Mouse (Mus musculus) CH12.LX (cell line): ENCODE measurements around the gene Inpp5d. TPM values are rescaled to one million over a fixed set of nuclear protein-coding genes. Genes with fewer than 3 reads are reported as not detected.

Experiments used
- DNase-seq: peaks from one replicate; pipeline ENCODE4 v3.0.0-alpha.2; 2013; ENCODE audit errors: extremely low read depth
- H3K27ac ChIP-seq: 2 replicates; pipeline ENCODE4 v1.5.1; 2012; ENCODE audit warnings: low read depth, mild to moderate bottlenecking, control low read depth, moderate library complexity; ENCODE audit not compliant: insufficient read depth
- H3K27me3 ChIP-seq: replicated peaks from 2 replicates; pipeline ENCODE3; 2012; ENCODE audit warnings: inconsistent platforms
- H3K36me3 ChIP-seq, 2 experiments: replicated peaks in 1 of 2; 2 replicates each; pipeline versions ENCODE3 to v1.6.1; 2012; ENCODE audit warnings: inconsistent platforms in 1 of 2, low read length in 1 of 2, mild to moderate bottlenecking in 1 of 2, mixed read lengths in 1 of 2, moderate library complexity in 1 of 2; ENCODE audit not compliant: control insufficient read depth in 1 of 2, insufficient read depth in 1 of 2
- H3K4me1 ChIP-seq, 2 experiments: 2 replicates each; pipeline ENCODE4 v1.6.1; 2012; ENCODE audit warnings: inconsistent platforms in 1 of 2, moderate library complexity in 1 of 2; ENCODE audit not compliant: insufficient read depth in 2 of 2, control insufficient read depth in 1 of 2
- H3K4me2 ChIP-seq: 2 replicates; pipeline ENCODE4 v1.6.1; 2012; ENCODE audit warnings: low read depth, mild to moderate bottlenecking, control low read depth; ENCODE audit not compliant: poor library complexity, insufficient read depth, severe bottlenecking
- H3K4me3 ChIP-seq, 3 experiments: fragments of 150-350 bp in 1 of 3; sonication (generic) in 1 of 3; replicated peaks in 1 of 3; 2 replicates each; pipeline versions ENCODE3 to v1.5.1; 2011 to 2012; ENCODE audit warnings: low read depth in 2 of 3, low read length in 2 of 3, mild to moderate bottlenecking in 2 of 3, moderate library complexity in 2 of 3, control low read depth in 1 of 3, improper control_type of control experiment in 1 of 3, inconsistent platforms in 1 of 3, mixed read lengths in 1 of 3; ENCODE audit not compliant: poor library complexity in 1 of 3
- H3K79me2 ChIP-seq: replicated peaks from 2 replicates; pipeline ENCODE4 v1.6.1; 2012; ENCODE audit warnings: mild to moderate bottlenecking, moderate library complexity; ENCODE audit not compliant: control insufficient read depth, poor library complexity, insufficient read depth, severe bottlenecking; ENCODE audit errors: extremely low read depth
- H3K9ac ChIP-seq: 2 replicates; pipeline ENCODE4 v1.6.1; 2012; ENCODE audit warnings: low read depth, mild to moderate bottlenecking, control low read depth, moderate library complexity; ENCODE audit not compliant: insufficient read depth
- H3K9me3 ChIP-seq: replicated peaks from 2 replicates; pipeline ENCODE3; 2012; ENCODE audit warnings: low read length, inconsistent platforms, mixed read lengths
- BHLHE40 ChIP-seq: IDR thresholded peaks from 2 replicates; pipeline ENCODE4 v1.6.1; 2011; ENCODE audit warnings: mild to moderate bottlenecking, low read depth, low read length, improper control_type of control experiment
- CHD1 ChIP-seq: IDR thresholded peaks from 2 replicates; pipeline ENCODE4 v1.6.1; 2012; ENCODE audit warnings: low read depth, low read length, improper control_type of control experiment, inconsistent platforms
- E2F4 ChIP-seq: IDR thresholded peaks from 2 replicates; pipeline ENCODE4 v1.6.1; 2011; ENCODE audit warnings: low read depth, low read length, improper control_type of control experiment; ENCODE audit not compliant: insufficient replicate concordance
- ELF1 ChIP-seq: IDR thresholded peaks from 2 replicates; pipeline ENCODE4 v1.6.1; 2014; ENCODE audit warnings: low read depth, mild to moderate bottlenecking, inconsistent platforms, low read length, improper control_type of control experiment
- EP300 ChIP-seq: IDR thresholded peaks from 2 replicates; pipeline ENCODE4 v1.6.1; 2011; ENCODE audit warnings: low read length, improper control_type of control experiment
- ETS1 ChIP-seq: conservative IDR thresholded peaks from 2 replicates; pipeline ENCODE4 v1.6.1; 2012; ENCODE audit warnings: low read depth, mild to moderate bottlenecking, inconsistent platforms, low read length, improper control_type of control experiment, moderate library complexity
- IRF4 ChIP-seq: IDR thresholded peaks from 2 replicates; pipeline ENCODE4 v1.6.1; 2014; ENCODE audit warnings: low read depth, mild to moderate bottlenecking, inconsistent platforms, low read length, improper control_type of control experiment
- JUN ChIP-seq: IDR thresholded peaks from 2 replicates; pipeline ENCODE4 v1.6.1; 2011; ENCODE audit warnings: low read depth, mild to moderate bottlenecking, low read length, improper control_type of control experiment, moderate library complexity; ENCODE audit not compliant: insufficient read depth
- JUND ChIP-seq: conservative IDR thresholded peaks from 2 replicates; pipeline ENCODE4 v1.6.1; 2011; ENCODE audit warnings: low read depth, low read length, improper control_type of control experiment
- MAFK ChIP-seq: IDR thresholded peaks from 2 replicates; pipeline ENCODE4 v1.6.1; 2011; ENCODE audit warnings: low read length, improper control_type of control experiment; ENCODE audit not compliant: insufficient replicate concordance
- MEF2A ChIP-seq: IDR thresholded peaks from 2 replicates; pipeline ENCODE4 v1.6.1; 2014; ENCODE audit warnings: low read depth, mild to moderate bottlenecking, inconsistent platforms, low read length, improper control_type of control experiment, borderline replicate concordance
- MYC ChIP-seq: IDR thresholded peaks from 2 replicates; pipeline ENCODE4 v1.6.1; 2011; ENCODE audit warnings: low read depth, mild to moderate bottlenecking, improper control_type of control experiment, low read length
- PAX5 ChIP-seq: IDR thresholded peaks from 2 replicates; pipeline ENCODE4 v1.6.1; 2012; ENCODE audit warnings: low read length, inconsistent platforms, mixed read lengths
- POLR2A ChIP-seq: IDR thresholded peaks from 2 replicates; pipeline ENCODE4 v1.6.1; 2011; ENCODE audit warnings: low read depth, mild to moderate bottlenecking, improper control_type of control experiment, low read length
- POLR2AphosphoS2 ChIP-seq: IDR thresholded peaks from 2 replicates; pipeline ENCODE4 v1.6.1; 2011; ENCODE audit warnings: low read depth, low read length, improper control_type of control experiment
- RAD21 ChIP-seq: IDR thresholded peaks from 2 replicates; pipeline ENCODE4 v1.6.1; 2011; ENCODE audit warnings: low read depth, mild to moderate bottlenecking, low read length, improper control_type of control experiment, moderate library complexity
- SIN3A ChIP-seq: IDR thresholded peaks from 2 replicates; pipeline ENCODE4 v1.6.1; 2012; ENCODE audit warnings: low read length, improper control_type of control experiment, inconsistent platforms
- TBP ChIP-seq: conservative IDR thresholded peaks from 2 replicates; pipeline ENCODE4 v1.6.1; 2011; ENCODE audit warnings: low read depth, low read length, improper control_type of control experiment
- TCF12 ChIP-seq: IDR thresholded peaks from 2 replicates; pipeline ENCODE4 v1.6.1; 2014; ENCODE audit warnings: low read depth, mild to moderate bottlenecking, inconsistent platforms, low read length, improper control_type of control experiment
- ZC3H11A ChIP-seq: IDR thresholded peaks from 2 replicates; pipeline ENCODE4 v1.6.1; 2012; ENCODE audit warnings: low read depth, mild to moderate bottlenecking, inconsistent platforms, low read length, improper control_type of control experiment
- ZKSCAN1 ChIP-seq: IDR thresholded peaks from 2 replicates; pipeline ENCODE4 v1.6.1; 2012; ENCODE audit warnings: low read depth, inconsistent platforms, low read length, improper control_type of control experiment, borderline replicate concordance
- ZMIZ1 ChIP-seq: IDR thresholded peaks from 2 replicates; pipeline ENCODE4 v1.6.1; 2012; ENCODE audit warnings: low read depth, mild to moderate bottlenecking, inconsistent platforms, low read length, improper control_type of control experiment
- dilution Hi-C: fragments of 300-500 bp; cut with MboI; formaldehyde crosslinking; loops from 2 replicates; pipeline ENCODE4 v1.14.3; 2020; ENCODE audit warnings: low sequenced_read_pairs; ENCODE audit not compliant: extremely low pct_unique_long_range_greater_than_20kb, extremely low pct_ligation_motif_present
- in situ Hi-C: fragments of 300-500 bp; cut with MboI; formaldehyde crosslinking; loops from 3 replicates; pipeline ENCODE4 v1.14.3; 2019; ENCODE audit warnings: low sequenced_read_pairs, low pct_ligation_motif_present, low pct_unique_long_range_greater_than_20kb, mixed read lengths
- polyA plus RNA-seq: library from polyadenylated mRNA; unstranded; fragments of >175 nt; gene quantifications from 2 replicates; pipeline ENCODE4 v1.2.1, GENCODE M21; 2012; ENCODE audit warnings: low read depth; ENCODE audit not compliant: insufficient read length
- total RNA-seq, 2 experiments: library from RNA; depleted of rRNA; stranded (reverse); fragments of 300-350 nt in 1 of 2; fragments of >200 nt in 1 of 2; gene quantifications; 2 replicates each; pipeline ENCODE4 v1.2.3; 2012 to 2014

The Inpp5d gene
- total and polyA plus RNA-seq, 3 experiments: 97.1 to 109 (median 106) TPM

- Histone ChIP-seq H3K36me3 (peaks cover 21 to 67% of the 10 kb centered on the region in 2 experiments), H3K4me2 (no peak overlapping the region)
- DNase-seq: no peak
- TF ChIP-seq JUND (no peak), ETS1 (no peak), TCF12 (no peak), SIN3A (0 out of 2 replicates have a peak, but pooled peaks have one; percentile 1), CHD1 (no peak), POLR2AphosphoS2 (no peak), BHLHE40 (peak; percentile 37; the same call in 1 of the 2 replicates), RAD21 (no peak), MAFK (no peak), ZMIZ1 (no peak), ZC3H11A (no peak)
- TF ChIP-seq, all 38 proteins: peak for 2
- Histone ChIP-seq H3K4me3 (peak overlapping the region in 1 of 3 experiments; percentile 19), H3K79me2 (peaks cover 54% of the 10 kb centered on the region), H3K27me3 (no peaks in the 10 kb centered on the region), H3K9ac (no peak overlapping the region), H3K27ac (peak overlapping the region; percentile 21; the same call in 1 of the 2 replicates), H3K4me1 (peaks cover 43 to 99% of the 10 kb centered on the region in 2 experiments), H3K9me3 (no peaks in the 10 kb centered on the region)
- dilution Hi-C loops (no loop called here), in situ Hi-C loops (no loop called here)
Measured at GRCm38 (mm10) chr1:87647820-87648219, 27.7 kb downstream of the Inpp5d start.

GRCm38 (mm10) chr1:87648657-87649056, 28.5 kb downstream of the Inpp5d start:
- in situ Hi-C loops: no loop called here
- H3K9ac ChIP-seq: no peak overlapping the region

GRCm38 (mm10) chr1:87649219-87649805, 29.2 kb downstream of the Inpp5d start:
- H3K27ac ChIP-seq: peak overlapping the region; percentile 79
- in situ Hi-C loops (no loop called here), dilution Hi-C loops (no loop called here)
- no peak overlapping the region for H3K4me3 ChIP-seq
- H3K27me3 ChIP-seq: no peaks in the 10 kb centered on the region
- H3K9ac ChIP-seq: no peak overlapping the region
- peaks cover 56% of the 10 kb centered on the region for H3K79me2 ChIP-seq
- H3K4me1 ChIP-seq: peaks cover 44 to 95% of the 10 kb centered on the region in 2 experiments
- H3K9me3 ChIP-seq: no peaks in the 10 kb centered on the region
- H3K4me2 ChIP-seq: peak overlapping the region; percentile 69
- DNase-seq: no peak
- no peak for TF ChIP-seq POLR2A
- no peak for TF ChIP-seq PAX5
- TF ChIP-seq EP300: no peak
- TF ChIP-seq MYC: no peak
- no peak for TF ChIP-seq MEF2A
- no peak for TF ChIP-seq JUN
- no peak for TF ChIP-seq JUND
- TF ChIP-seq ZKSCAN1: no peak
- no peak for TF ChIP-seq E2F4
- TF ChIP-seq POLR2AphosphoS2: no peak
- TF ChIP-seq TBP: no peak
- H3K36me3 ChIP-seq: peaks cover 7 to 55% of the 10 kb centered on the region in 2 experiments

More at GRCm38 (mm10) chr1:87648657-87649056, 28.5 kb downstream of the Inpp5d start:
- TF ChIP-seq IRF4 (no peak), ELF1 (no peak), MAFK (peak; percentile 68; the same call in 1 of the 2 replicates), SIN3A (0 out of 2 replicates have a peak, but pooled peaks have one; percentile 10)
- Histone ChIP-seq H3K9me3 (no peaks in the 10 kb centered on the region), H3K4me2 (0 out of 2 replicates have a peak overlapping the region, but pooled peaks have one; percentile 38), H3K36me3 (peaks cover 13 to 59% of the 10 kb centered on the region in 2 experiments), H3K4me1 (peaks cover 44 to 96% of the 10 kb centered on the region in 2 experiments), H3K27ac (peak overlapping the region; percentile 79), H3K27me3 (no peaks in the 10 kb centered on the region), H3K79me2 (peaks cover 54% of the 10 kb centered on the region), H3K4me3 (no peak overlapping the region)
- DNase-seq: no peak
- dilution Hi-C loops: no loop called here
